Mouse (Mus musculus) liver, embryonic 12.5 days (tissue): Measurements from ENCODE around the gene Tex44. TPM values are rescaled to one million over a fixed set of nuclear protein-coding genes. Genes with fewer than 3 reads are reported as not detected.
A peak's percentile ranks its signal among the peaks of the same experiment; 100 is the strongest.

Experiments
- ATAC-seq: fragments of 200-750 bp; cut with Nextera tagmentation; 2 replicates; pipeline ENCODE4 v1.8.0; 2017; ENCODE audit warnings: moderate number of reproducible peaks, mild to moderate bottlenecking, moderate library complexity
- H3K27ac ChIP-seq: fragments of 300-500 bp; sonication (generic); 2 replicates; pipeline ENCODE4 v1.5.1; 2016; ENCODE audit warnings: mild to moderate bottlenecking
- H3K27me3 ChIP-seq: fragments of 300-500 bp; sonication (generic); replicated peaks from 2 replicates; pipeline ENCODE4 v1.6.1; 2016; ENCODE audit warnings: mild to moderate bottlenecking, moderate library complexity
- H3K36me3 ChIP-seq: fragments of 300-500 bp; sonication (generic); 2 replicates; pipeline ENCODE4 v1.6.1; 2016; ENCODE audit warnings: mild to moderate bottlenecking, moderate library complexity
- H3K4me1 ChIP-seq: fragments of 300-500 bp; sonication (generic); 2 replicates; pipeline ENCODE4 v1.6.1; 2016
- H3K4me2 ChIP-seq: fragments of 300-500 bp; sonication (generic); 2 replicates; pipeline ENCODE4 v1.6.1; 2016; ENCODE audit warnings: mild to moderate bottlenecking, moderate library complexity
- H3K4me3 ChIP-seq: fragments of 300-500 bp; sonication (generic); 2 replicates; pipeline ENCODE4 v1.5.1; 2016; ENCODE audit warnings: mild to moderate bottlenecking, moderate library complexity
- H3K9ac ChIP-seq: fragments of 300-500 bp; sonication (generic); 2 replicates; pipeline ENCODE4 v1.6.1; 2016; ENCODE audit warnings: mild to moderate bottlenecking, moderate library complexity
- H3K9me3 ChIP-seq: fragments of 300-500 bp; sonication (generic); replicated peaks from 2 replicates; pipeline ENCODE4 v1.6.1; 2016; ENCODE audit warnings: mild to moderate bottlenecking, moderate library complexity
- WGBS: fragments of 180-500 bp; shearing (Covaris S2); methylation state at CpG from one replicate; pipeline ENCODE4 v1.1.7; 2016; ENCODE audit not compliant: insufficient replicate concordance; 5-methylcytosine and 5-hydroxymethylcytosine counted together
- polyA plus RNA-seq: library from polyadenylated mRNA; unstranded; fragments of >200 nt; fragmentation: Nextera tagmentation; extraction: Ambion mirVana; gene quantifications from 2 replicates; pipeline ENCODE4 v1.2.1, GENCODE M21; 2016

The Tex44 gene
- polyA plus RNA-seq, 1 experiment from 2014 or later: not detected

- H3K4me2 ChIP-seq: no peak overlapping the region
- peaks cover 11% of the 10 kb centered on the region; the same call in 1 of the 2 replicates for H3K4me1 ChIP-seq
- no peak overlapping the region for H3K9ac ChIP-seq
- no peaks in the 10 kb centered on the region for H3K36me3 ChIP-seq
- peaks cover 8% of the 10 kb centered on the region for H3K9me3 ChIP-seq
- no peaks in the 10 kb centered on the region for H3K27me3 ChIP-seq
- 34% methylated on average over 8 of the region's 8 CpGs for WGBS
- no peak overlapping the region for H3K4me3 ChIP-seq
- no peak for ATAC-seq
- no peak overlapping the region for H3K27ac ChIP-seq
Observed at GRCm38 (mm10) chr1:86400096-86400754, 25.9 kb upstream of the Tex44 start.

GRCm38 (mm10) chr1:86404834-86405233, 21.3 kb upstream of the Tex44 start:
- ATAC-seq: no peak
- H3K9ac ChIP-seq: no peak overlapping the region
- no peaks in the 10 kb centered on the region for H3K36me3 ChIP-seq
- WGBS: 46% methylated on average over 5 of the region's 5 CpGs
- H3K27me3 ChIP-seq: no peaks in the 10 kb centered on the region
- no peak overlapping the region for H3K4me3 ChIP-seq
- H3K4me2 ChIP-seq: no peak overlapping the region
- no peak overlapping the region for H3K27ac ChIP-seq
- peaks cover 24% of the 10 kb centered on the region for H3K4me1 ChIP-seq
- peaks cover 8% of the 10 kb centered on the region for H3K9me3 ChIP-seq

DNA sequence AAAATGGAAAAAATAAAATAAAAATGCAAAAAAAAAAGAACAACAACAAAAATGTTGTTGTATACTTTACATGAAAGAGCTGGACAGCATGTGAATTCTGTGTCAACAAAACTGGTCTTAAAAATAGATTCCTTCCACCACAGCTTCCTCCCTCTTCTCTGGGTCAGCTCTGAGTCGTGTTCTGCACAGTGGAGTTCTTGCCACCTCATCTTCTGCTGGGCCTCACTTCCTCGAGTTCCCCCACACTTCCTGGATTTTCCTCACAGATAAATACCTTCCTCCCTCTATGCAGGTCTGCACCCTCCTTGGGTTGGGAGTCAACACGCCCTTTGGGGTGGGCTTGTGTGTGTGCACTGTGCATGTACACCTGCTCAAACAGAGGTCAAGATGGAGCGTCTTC, 19.8 kb upstream of the Tex44 start:
- no peak for ATAC-seq
- H3K4me3 ChIP-seq: no peak overlapping the region
- WGBS: 36% methylated on average over 4 of the region's 4 CpGs
- no peak overlapping the region for H3K9ac ChIP-seq
- H3K36me3 ChIP-seq: no peaks in the 10 kb centered on the region
- H3K27ac ChIP-seq: peak overlapping the region; percentile 48; the same call in 1 of the 2 replicates
- H3K4me1 ChIP-seq: peaks cover 15% of the 10 kb centered on the region
- peaks cover 8% of the 10 kb centered on the region for H3K9me3 ChIP-seq
- no peak overlapping the region for H3K4me2 ChIP-seq
- H3K27me3 ChIP-seq: no peaks in the 10 kb centered on the region

- WGBS: 49% methylated on average over 8 of the region's 8 CpGs
- no peaks in the 10 kb centered on the region for H3K36me3 ChIP-seq
- H3K4me1 ChIP-seq: peaks cover 20% of the 10 kb centered on the region
- peaks cover 8% of the 10 kb centered on the region for H3K9me3 ChIP-seq
- no peaks in the 10 kb centered on the region for H3K27me3 ChIP-seq
- H3K4me2 ChIP-seq: no peak overlapping the region
- H3K27ac ChIP-seq: peak overlapping the region; percentile 48; the same call in 1 of the 2 replicates
- H3K4me3 ChIP-seq: no peak overlapping the region
- ATAC-seq: peak; percentile 60
- H3K9ac ChIP-seq: no peak overlapping the region
Observed at GRCm38 (mm10) chr1:86406914-86407313, 19.2 kb upstream of the Tex44 start.

GRCm38 (mm10) chr1:86408515-86408914, 17.6 kb upstream of the Tex44 start:
- H3K4me1 ChIP-seq: peaks cover 20% of the 10 kb centered on the region
- H3K27me3 ChIP-seq: no peaks in the 10 kb centered on the region
- 70% methylated on average over 10 of the region's 10 CpGs for WGBS
- no peak overlapping the region for H3K27ac ChIP-seq
- H3K4me2 ChIP-seq: no peak overlapping the region
- peaks cover 8% of the 10 kb centered on the region for H3K9me3 ChIP-seq
- H3K36me3 ChIP-seq: no peaks in the 10 kb centered on the region
- H3K4me3 ChIP-seq: no peak overlapping the region
- H3K9ac ChIP-seq: no peak overlapping the region
- ATAC-seq: no peak

DNA sequence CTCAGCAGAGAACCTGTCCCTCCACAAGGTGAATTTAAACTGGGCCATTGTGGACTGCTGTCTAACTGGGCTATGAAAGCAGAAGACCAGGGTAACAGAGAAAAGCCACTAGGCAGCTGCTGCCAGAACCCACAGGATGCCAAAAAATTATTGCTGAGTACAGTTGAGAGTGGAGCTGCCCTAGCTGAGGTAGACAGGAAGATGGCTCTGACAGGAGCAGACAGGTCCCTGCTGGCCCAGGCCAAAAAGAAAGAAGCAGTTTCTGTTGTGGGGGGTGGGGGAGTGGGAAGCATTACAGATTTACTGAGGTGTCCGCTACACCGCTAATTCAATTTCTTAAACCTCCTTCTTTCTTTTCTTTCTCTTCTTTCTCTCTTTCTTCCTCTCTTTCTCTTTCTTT, 16.7 kb upstream of the Tex44 start:
- WGBS: 95% methylated on average over 2 of the region's 2 CpGs
- H3K27me3 ChIP-seq: no peaks in the 10 kb centered on the region
- no peak overlapping the region for H3K4me3 ChIP-seq
- H3K9ac ChIP-seq: no peak overlapping the region
- H3K9me3 ChIP-seq: peaks cover 7% of the 10 kb centered on the region
- H3K36me3 ChIP-seq: no peaks in the 10 kb centered on the region
- ATAC-seq: no peak
- no peak overlapping the region for H3K27ac ChIP-seq
- peaks cover 20% of the 10 kb centered on the region for H3K4me1 ChIP-seq
- H3K4me2 ChIP-seq: no peak overlapping the region

GRCm38 (mm10) chr1:86414715-86415114, 11.4 kb upstream of the Tex44 start:
- 50% methylated on average over 5 of the region's 5 CpGs for WGBS
- H3K36me3 ChIP-seq: no peaks in the 10 kb centered on the region
- ATAC-seq: no peak

DNA sequence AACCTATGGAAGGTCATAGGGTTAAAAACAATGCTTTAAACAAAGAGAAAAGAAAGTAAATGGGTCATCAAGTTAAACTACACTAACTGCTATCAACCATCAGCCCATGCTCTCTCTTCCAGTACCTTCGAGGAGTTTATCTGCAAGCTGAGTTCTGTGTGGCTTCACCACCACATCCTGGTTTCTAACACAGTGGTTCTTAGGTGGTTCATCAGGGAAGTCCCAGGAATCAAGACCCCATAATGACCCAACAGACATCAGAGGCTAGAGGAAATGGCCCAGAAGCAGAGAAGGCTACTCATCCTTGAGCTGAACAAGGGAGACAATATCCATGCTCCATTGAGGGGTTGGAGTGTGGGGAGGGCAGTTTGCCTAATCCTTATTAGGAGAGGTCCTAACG, 11.0 kb upstream of the Tex44 start:
- Histone ChIP-seq H3K9me3 (no peaks in the 10 kb centered on the region), H3K27ac (no peak overlapping the region), H3K4me2 (no peak overlapping the region), H3K4me1 (peaks cover 15% of the 10 kb centered on the region), H3K9ac (no peak overlapping the region), H3K4me3 (no peak overlapping the region), H3K27me3 (no peaks in the 10 kb centered on the region), H3K36me3 (no peaks in the 10 kb centered on the region)
- no peak for ATAC-seq
- 32% methylated on average over 2 of the region's 2 CpGs for WGBS

More at GRCm38 (mm10) chr1:86414715-86415114, 11.4 kb upstream of the Tex44 start:
- Histone ChIP-seq H3K4me3 (no peak overlapping the region), H3K27ac (no peak overlapping the region), H3K9me3 (no peaks in the 10 kb centered on the region), H3K4me1 (peaks cover 15% of the 10 kb centered on the region), H3K4me2 (no peak overlapping the region), H3K9ac (no peak overlapping the region), H3K27me3 (no peaks in the 10 kb centered on the region)

DNA sequence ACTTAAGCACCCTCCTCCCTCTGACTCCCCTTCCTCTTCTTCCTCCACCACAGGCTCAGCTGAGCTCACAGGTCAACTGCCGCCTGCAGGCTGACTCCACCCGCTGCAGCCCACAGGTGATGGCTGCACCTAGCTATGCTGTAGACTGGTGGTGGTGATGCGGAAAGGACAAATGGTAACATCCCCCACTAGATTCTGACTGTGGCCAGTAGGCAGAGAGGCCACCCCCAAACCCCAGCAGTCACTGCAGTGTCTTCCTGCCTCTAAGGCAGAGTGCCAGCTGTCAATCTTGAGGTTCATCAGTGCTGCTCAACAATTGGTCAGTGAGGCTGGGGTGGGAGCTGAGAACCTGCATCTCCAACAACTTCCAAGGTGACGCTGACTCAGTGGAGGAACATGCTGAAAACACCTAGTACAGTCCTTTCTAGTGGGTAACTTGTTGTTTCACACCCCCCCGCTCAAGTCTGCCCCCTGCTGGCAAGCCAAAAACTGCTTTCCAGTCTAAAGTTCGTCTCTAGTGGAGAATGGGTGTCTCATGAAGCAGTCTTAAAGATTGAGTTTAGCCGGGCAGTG, 10.4 kb upstream of the Tex44 start:
- H3K4me2 ChIP-seq: no peak overlapping the region
- H3K9me3 ChIP-seq: no peaks in the 10 kb centered on the region
- WGBS: 42% methylated on average over 7 of the region's 7 CpGs
- H3K27ac ChIP-seq: no peak overlapping the region
- no peaks in the 10 kb centered on the region for H3K27me3 ChIP-seq
- no peaks in the 10 kb centered on the region for H3K36me3 ChIP-seq
- H3K4me1 ChIP-seq: peaks cover 15% of the 10 kb centered on the region
- no peak overlapping the region for H3K9ac ChIP-seq
- peak; percentile 49 for ATAC-seq
- no peak overlapping the region for H3K4me3 ChIP-seq

DNA sequence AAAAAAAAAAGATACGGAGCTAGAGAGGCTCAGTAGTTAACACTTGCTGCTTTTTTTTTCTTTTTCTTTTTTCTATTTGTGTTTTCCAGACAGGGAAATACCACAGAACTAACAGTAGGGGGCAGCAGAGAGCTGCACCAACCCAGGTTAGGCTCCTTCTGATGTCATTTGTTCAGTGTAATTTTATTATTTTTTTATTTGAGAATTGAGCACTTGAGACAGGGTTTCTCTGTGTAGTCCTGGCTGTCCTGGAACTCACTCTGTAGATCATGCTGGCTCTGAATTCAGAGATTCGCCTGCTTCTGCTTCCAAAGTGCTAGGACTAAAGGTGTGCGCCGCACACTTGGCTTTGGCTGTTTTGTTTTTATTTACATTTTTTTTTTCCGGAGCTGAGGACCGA, 9.8 kb upstream of the Tex44 start:
- Histone ChIP-seq H3K9me3 (no peaks in the 10 kb centered on the region), H3K4me2 (no peak overlapping the region), H3K27me3 (no peaks in the 10 kb centered on the region), H3K27ac (no peak overlapping the region), H3K36me3 (no peaks in the 10 kb centered on the region), H3K4me1 (peaks cover 14% of the 10 kb centered on the region), H3K4me3 (no peak overlapping the region), H3K9ac (no peak overlapping the region)
- ATAC-seq: no peak
- 51% methylated on average over 6 of the region's 6 CpGs for WGBS

DNA sequence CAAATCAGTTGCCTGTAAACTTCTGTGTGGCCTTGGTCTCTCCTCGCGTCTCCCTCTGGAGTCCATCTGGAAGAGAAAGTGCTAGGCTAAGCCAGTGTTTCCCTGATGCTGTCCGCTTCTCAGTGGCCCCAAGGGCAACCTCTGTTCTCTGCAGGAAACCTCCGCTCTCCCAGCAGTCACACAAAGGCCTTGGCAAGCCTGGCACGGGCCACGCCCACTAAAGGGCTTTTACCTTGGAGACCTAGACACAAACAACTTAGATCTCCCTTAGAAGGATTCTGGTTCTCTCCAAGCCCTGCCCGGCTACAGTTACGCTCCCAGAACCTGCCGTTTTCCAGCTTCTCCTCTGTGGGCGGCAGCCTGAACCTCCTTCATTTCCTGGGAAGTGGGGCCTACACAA, 5.1 kb upstream of the Tex44 start:
- H3K27ac ChIP-seq: no peak overlapping the region
- no peaks in the 10 kb centered on the region for H3K27me3 ChIP-seq
- H3K36me3 ChIP-seq: no peaks in the 10 kb centered on the region
- WGBS: 68% methylated on average over 10 of the region's 10 CpGs
- no peak overlapping the region for H3K4me2 ChIP-seq
- no peak for ATAC-seq
- H3K4me3 ChIP-seq: no peak overlapping the region
- no peak overlapping the region for H3K9ac ChIP-seq
- no peaks in the 10 kb centered on the region for H3K9me3 ChIP-seq
- 0 out of 2 replicates have a peak, but pooled peaks cover 1% of the 10 kb centered on the region for H3K4me1 ChIP-seq

DNA sequence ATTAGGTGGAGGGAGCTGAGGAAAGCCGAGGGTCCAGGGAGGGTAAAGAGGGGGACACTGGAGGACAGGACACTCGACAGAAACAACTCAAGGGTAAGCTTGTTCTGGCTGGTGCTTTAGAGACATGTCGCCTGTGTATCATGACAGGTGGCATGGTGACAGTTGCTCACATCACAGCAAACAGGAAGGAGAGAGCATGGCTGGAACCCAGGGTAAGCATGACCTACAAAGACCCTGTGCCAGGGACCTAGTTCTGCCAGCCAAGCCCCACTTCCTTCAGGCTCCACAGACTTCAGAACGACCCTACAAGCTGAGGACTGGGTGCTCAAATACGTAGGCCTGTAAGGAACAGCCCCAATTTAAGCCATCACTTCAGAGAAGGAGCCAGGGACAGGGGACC, 2.2 kb upstream of the Tex44 start:
- no peak overlapping the region for H3K27ac ChIP-seq

More for the DNA sequence above, 2.2 kb upstream of the Tex44 start:
- WGBS: 61% methylated on average over 5 of the region's 5 CpGs
- Histone ChIP-seq H3K4me1 (no peaks in the 10 kb centered on the region), H3K9me3 (no peaks in the 10 kb centered on the region), H3K36me3 (no peaks in the 10 kb centered on the region), H3K27me3 (no peaks in the 10 kb centered on the region), H3K4me3 (no peak overlapping the region), H3K9ac (no peak overlapping the region), H3K4me2 (no peak overlapping the region)
- ATAC-seq: no peak
